Mouse (Mus musculus): ENCODE data around the gene Tspan8. TPM values are rescaled to one million over a fixed set of nuclear protein-coding genes. Genes with fewer than 3 reads are reported as not detected.

The Tspan8 gene
- polyA plus RNA-seq, 1 experiment from 2014 or later: 23.6 TPM

DNA sequence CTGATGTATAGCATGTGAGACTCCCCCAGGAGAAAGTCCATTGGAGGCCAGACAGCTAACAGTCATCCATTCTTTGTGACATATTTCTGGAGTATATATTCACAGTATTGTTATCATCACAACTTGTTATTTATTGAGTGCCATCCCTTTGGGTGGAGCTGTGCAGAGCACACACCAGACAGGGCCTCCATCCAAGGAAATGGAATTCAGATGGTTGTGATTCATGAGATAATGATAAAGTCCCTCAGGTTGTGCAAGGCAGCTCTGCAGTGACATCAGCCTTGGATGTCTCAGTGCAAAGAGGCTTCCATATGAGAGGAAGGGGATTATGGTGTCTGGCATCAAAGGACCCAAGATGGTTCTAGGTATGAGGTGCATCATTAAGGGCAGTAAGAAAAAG is 80.1 kb downstream of the Tspan8 start:
- TF ChIP-seq EP300 (IDR thresholded peaks at IDR 0.05; ENCODE audit: low read depth) (no peak), CTCF (IDR thresholded peaks at IDR 0.05; ENCODE audit: low read depth) (no peak)
- H3K9ac ChIP-seq (replicated peaks): no peak overlapping the region
- H3K4me1 ChIP-seq (ENCODE audit: insufficient read depth): no peaks in the 10 kb centered on the region
- H3K27ac ChIP-seq (ENCODE audit: low read depth): no peak overlapping the region
- no peaks in the 10 kb centered on the region for H3K9me3 ChIP-seq (ENCODE audit: low read length)
- H3K27me3 ChIP-seq (ENCODE audit: insufficient read depth, low read length): no peaks in the 10 kb centered on the region
- ATAC-seq (no peak), DNase-seq (no peak)
- no peak overlapping the region for H3K4me3 ChIP-seq (ENCODE audit: low read depth, low read length)
- no peak overlapping the region for H3K4me2 ChIP-seq (ENCODE audit: low read depth, low read length)
- no peaks in the 10 kb centered on the region for H3K36me3 ChIP-seq (replicated peaks; ENCODE audit: insufficient read depth, low read length)

DNA sequence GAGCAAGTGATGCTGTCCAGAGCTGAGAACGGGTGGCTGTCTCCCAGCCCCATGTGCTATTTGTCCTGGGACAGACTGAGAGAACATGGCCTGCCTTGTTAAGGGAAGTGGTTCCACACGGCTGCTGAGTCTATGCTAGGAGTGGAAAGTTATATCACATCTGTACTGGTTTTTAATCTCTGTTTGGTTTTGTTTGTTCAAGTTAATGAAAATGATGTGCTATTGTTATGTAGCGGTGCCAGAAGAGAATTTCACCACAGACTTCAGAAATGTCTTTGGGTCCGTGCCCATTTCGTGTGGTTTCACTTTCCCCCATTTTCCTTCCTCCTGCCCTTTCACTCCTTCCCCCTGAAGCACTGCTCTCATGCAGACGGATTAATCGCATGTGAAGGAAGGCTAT is 80.6 kb downstream of the Tspan8 start:
- Histone ChIP-seq H3K36me3 (replicated peaks; ENCODE audit: insufficient read depth, low read length) (no peaks in the 10 kb centered on the region), H3K4me1 (ENCODE audit: insufficient read depth) (no peaks in the 10 kb centered on the region), H3K9ac (replicated peaks) (no peak overlapping the region), H3K9me3 (ENCODE audit: low read length) (no peaks in the 10 kb centered on the region), H3K4me2 (ENCODE audit: low read depth, low read length) (no peak overlapping the region), H3K27ac (ENCODE audit: low read depth) (no peak overlapping the region), H3K4me3 (ENCODE audit: low read depth, low read length) (no peak overlapping the region), H3K27me3 (ENCODE audit: insufficient read depth, low read length) (no peaks in the 10 kb centered on the region)
- whole genome bisulfite sequencing (ENCODE audit: insufficient replicate concordance): 48% methylated on average over 7 of the region's 7 CpGs
- TF ChIP-seq EP300 (IDR thresholded peaks at IDR 0.05; ENCODE audit: low read depth): no peak
- TF ChIP-seq CTCF (IDR thresholded peaks at IDR 0.05; ENCODE audit: low read depth): no peak
- DNase-seq: no peak
- no peak for ATAC-seq

Other genes with a start within 250 kb of the Tspan8 start
- 0.25 and 0.56 TPM in 2 replicates for gene A930009A15Rik, start 246.8 kb upstream of the Tspan8 start, polyA plus RNA-seq (2015; fragmentation: Nextera tagmentation; extraction: Ambion mirVana)
- gene Lgr5, start 229.1 kb upstream of the Tspan8 start, polyA plus RNA-seq (2015; fragmentation: Nextera tagmentation; extraction: Ambion mirVana): 0.49 and 0.73 TPM in 2 replicates
- 0.15 and 0.35 TPM in 2 replicates for gene Ptprr, start 201.4 kb downstream of the Tspan8 start, polyA plus RNA-seq (2015; fragmentation: Nextera tagmentation; extraction: Ambion mirVana)

Measured in liver, postnatal 0 days (tissue).